Mouse (Mus musculus): ENCODE results near the gene Son.

- TF ChIP-seq CTCF (IDR thresholded peaks at IDR 0.05; ENCODE audit: borderline replicate concordance, extremely low read depth, insufficient read depth, insufficient read length) = no peak
- TF ChIP-seq POLR2A (IDR thresholded peaks at IDR 0.05; ENCODE audit: borderline replicate concordance, extremely low read depth, insufficient read depth, insufficient read length, poor library complexity, severe bottlenecking) = no peak
These were observed 7.7 kb upstream of the Son start for GRCm38 (mm10) chr16:91639636-91640035.

Data from brain, embryonic 14.5 days (tissue).